Mouse (Mus musculus): ENCODE data around the gene Lime1. TPM values are rescaled to one million over a fixed set of nuclear protein-coding genes. Genes with fewer than 3 reads are reported as not detected.

The Lime1 gene
- 7.3 and 8.7 TPM in 2 replicates for polyA plus RNA-seq (2015; fragmentation: Nextera tagmentation; extraction: Ambion mirVana)

GRCm38 (mm10) chr2:181379778-181380177 is at the start of gene Lime1:
Gene Lime1 (plus strand): TSS chr2:181380078.

GRCm38 (mm10) chr2:181364860-181365596 is 14.8 kb upstream of the Lime1 start, which contains the start of the genes Zgpat and Arfrp1:
Gene Zgpat (plus strand): TSS chr2:181364928.
Gene Arfrp1 (minus strand): TSS chr2:181365404.

Other genes with a start within 250 kb of the Lime1 start
- not detected in 2 replicates for gene Kcnq2, start 244.8 kb upstream of the Lime1 start, polyA plus RNA-seq (2015; fragmentation: Nextera tagmentation; extraction: Ambion mirVana)
- gene Eef1a2, start 223.1 kb upstream of the Lime1 start, polyA plus RNA-seq (2015; fragmentation: Nextera tagmentation; extraction: Ambion mirVana): 16.3 and 16.6 TPM in 2 replicates
- gene Ppdpf, start 192.8 kb upstream of the Lime1 start, polyA plus RNA-seq (2015; fragmentation: Nextera tagmentation; extraction: Ambion mirVana): 122 and 132 TPM in 2 replicates
- 0.18 TPM in 1 of 2 replicates, not detected in the other for gene Ptk6, start 177.3 kb upstream of the Lime1 start, polyA plus RNA-seq (2015; fragmentation: Nextera tagmentation; extraction: Ambion mirVana)
- gene Srms, start 166.9 kb upstream of the Lime1 start, polyA plus RNA-seq (2015; fragmentation: Nextera tagmentation; extraction: Ambion mirVana): 0.05 and 0.10 TPM in 2 replicates
- 0.15 TPM in 1 of 2 replicates, not detected in the other for gene Fndc11, start 160.1 kb upstream of the Lime1 start, polyA plus RNA-seq (2015; fragmentation: Nextera tagmentation; extraction: Ambion mirVana)
- gene Helz2, start 138.1 kb upstream of the Lime1 start, polyA plus RNA-seq (2015; fragmentation: Nextera tagmentation; extraction: Ambion mirVana): 0.68 and 0.71 TPM in 2 replicates
- 4.3 and 4.9 TPM in 2 replicates for gene Gmeb2, start 92.0 kb upstream of the Lime1 start, polyA plus RNA-seq (2015; fragmentation: Nextera tagmentation; extraction: Ambion mirVana)
- 0.15 and 0.42 TPM in 2 replicates for gene Stmn3, start 65.6 kb upstream of the Lime1 start, polyA plus RNA-seq (2015; fragmentation: Nextera tagmentation; extraction: Ambion mirVana)
- 12.0 and 13.4 TPM in 2 replicates for gene Rtel1, start 60.3 kb upstream of the Lime1 start, polyA plus RNA-seq (2015; fragmentation: Nextera tagmentation; extraction: Ambion mirVana)
- gene Zgpat, start 15.2 kb upstream of the Lime1 start, polyA plus RNA-seq (2015; fragmentation: Nextera tagmentation; extraction: Ambion mirVana): 21.8 and 22.9 TPM in 2 replicates
- 38.2 and 40.4 TPM in 2 replicates for gene Arfrp1, start 14.7 kb upstream of the Lime1 start, polyA plus RNA-seq (2015; fragmentation: Nextera tagmentation; extraction: Ambion mirVana)
- 5.7 and 6.2 TPM in 2 replicates for gene Zbtb46, start 79.3 kb downstream of the Lime1 start, polyA plus RNA-seq (2015; fragmentation: Nextera tagmentation; extraction: Ambion mirVana)
- 0.18 and 0.28 TPM in 2 replicates for gene Abhd16b, start 113.1 kb downstream of the Lime1 start, polyA plus RNA-seq (2015; fragmentation: Nextera tagmentation; extraction: Ambion mirVana)
- gene Tpd52l2, start 117.1 kb downstream of the Lime1 start, polyA plus RNA-seq (2015; fragmentation: Nextera tagmentation; extraction: Ambion mirVana): 111 and 112 TPM in 2 replicates
- 67.9 and 68.2 TPM in 2 replicates for gene Dnajc5, start 140.4 kb downstream of the Lime1 start, polyA plus RNA-seq (2015; fragmentation: Nextera tagmentation; extraction: Ambion mirVana)
- gene Uckl1, start 204.8 kb downstream of the Lime1 start, polyA plus RNA-seq (2015; fragmentation: Nextera tagmentation; extraction: Ambion mirVana): 47.7 and 48.8 TPM in 2 replicates
- 34.5 and 34.7 TPM in 2 replicates for gene Prpf6, start 211.8 kb downstream of the Lime1 start, polyA plus RNA-seq (2015; fragmentation: Nextera tagmentation; extraction: Ambion mirVana)
- 17.3 and 20.1 TPM in 2 replicates for gene Zfp512b, start 212.7 kb downstream of the Lime1 start, polyA plus RNA-seq (2015; fragmentation: Nextera tagmentation; extraction: Ambion mirVana)
- 2.4 and 2.5 TPM in 2 replicates for gene Samd10, start 219.1 kb downstream of the Lime1 start, polyA plus RNA-seq (2015; fragmentation: Nextera tagmentation; extraction: Ambion mirVana)

Data from skeletal muscle tissue, postnatal 0 days (tissue).